Mouse (Mus musculus): ENCODE measurements around the gene Rnf151.

Rnf151 gene

GRCm38 (mm10) chr17:24717943-24718342 is at the start of gene Rnf151, which contains the start of gene Rps2:
Rnf151 (minus strand) TSS chr17:24718063.
Rps2 (plus strand) TSS chr17:24718116.
- DNase-seq (ENCODE audit: low spot score in 2 of 2) = peak in 1 of 2 experiments; percentile 55

GRCm38 (mm10) chr17:24766266-24766875 is 48.5 kb upstream of the Rnf151 start:
- DNase-seq (ENCODE audit: low spot score in 2 of 2) = no peak

GRCm38 (mm10) chr17:24765016-24765905 is 47.4 kb upstream of the Rnf151 start:
- DNase-seq (ENCODE audit: low spot score in 2 of 2) = no peak

DNA sequence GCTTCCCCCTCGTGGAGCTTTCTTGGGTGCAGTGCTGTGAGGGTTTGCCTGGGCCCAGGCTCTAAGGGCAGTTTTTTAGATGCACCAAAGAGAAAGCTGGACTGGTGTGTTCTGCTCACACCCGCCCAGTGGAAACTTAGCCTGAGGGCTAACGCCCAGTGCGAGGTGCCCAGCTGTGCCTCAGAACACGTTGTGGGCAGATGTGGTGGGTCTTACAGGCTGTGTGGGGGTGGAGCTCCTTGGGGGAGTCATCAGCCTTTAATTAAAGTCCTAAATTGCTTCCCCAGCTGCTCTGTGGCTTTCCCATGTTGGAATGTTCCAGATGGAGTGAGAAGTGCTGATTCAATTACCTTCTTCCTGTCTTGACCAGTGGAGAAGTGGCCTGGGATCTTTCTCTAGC is 43.3 kb upstream of the Rnf151 start:
- no peak for DNase-seq (ENCODE audit: low spot score in 2 of 2)

DNA sequence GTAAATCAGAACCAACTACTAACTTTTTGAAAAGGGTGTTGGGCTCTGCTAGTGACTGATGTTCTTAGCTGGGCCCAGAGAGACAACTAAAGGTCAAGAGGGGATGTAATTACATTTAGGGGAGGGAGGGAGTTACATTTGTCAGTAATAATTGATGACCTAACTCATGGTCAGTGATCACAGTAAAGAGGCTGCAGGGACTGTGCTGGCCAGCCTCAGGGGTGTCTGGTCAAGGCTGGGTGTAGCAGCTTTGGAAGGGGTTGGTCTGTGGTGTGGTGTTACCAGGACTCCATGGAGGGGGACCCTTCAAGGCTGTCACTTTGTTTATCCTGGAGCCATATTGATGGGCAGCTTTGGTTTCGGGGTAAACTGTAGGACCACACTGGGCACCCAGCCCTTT is 39.5 kb upstream of the Rnf151 start:
- no peak for DNase-seq (ENCODE audit: low spot score in 2 of 2)

DNA sequence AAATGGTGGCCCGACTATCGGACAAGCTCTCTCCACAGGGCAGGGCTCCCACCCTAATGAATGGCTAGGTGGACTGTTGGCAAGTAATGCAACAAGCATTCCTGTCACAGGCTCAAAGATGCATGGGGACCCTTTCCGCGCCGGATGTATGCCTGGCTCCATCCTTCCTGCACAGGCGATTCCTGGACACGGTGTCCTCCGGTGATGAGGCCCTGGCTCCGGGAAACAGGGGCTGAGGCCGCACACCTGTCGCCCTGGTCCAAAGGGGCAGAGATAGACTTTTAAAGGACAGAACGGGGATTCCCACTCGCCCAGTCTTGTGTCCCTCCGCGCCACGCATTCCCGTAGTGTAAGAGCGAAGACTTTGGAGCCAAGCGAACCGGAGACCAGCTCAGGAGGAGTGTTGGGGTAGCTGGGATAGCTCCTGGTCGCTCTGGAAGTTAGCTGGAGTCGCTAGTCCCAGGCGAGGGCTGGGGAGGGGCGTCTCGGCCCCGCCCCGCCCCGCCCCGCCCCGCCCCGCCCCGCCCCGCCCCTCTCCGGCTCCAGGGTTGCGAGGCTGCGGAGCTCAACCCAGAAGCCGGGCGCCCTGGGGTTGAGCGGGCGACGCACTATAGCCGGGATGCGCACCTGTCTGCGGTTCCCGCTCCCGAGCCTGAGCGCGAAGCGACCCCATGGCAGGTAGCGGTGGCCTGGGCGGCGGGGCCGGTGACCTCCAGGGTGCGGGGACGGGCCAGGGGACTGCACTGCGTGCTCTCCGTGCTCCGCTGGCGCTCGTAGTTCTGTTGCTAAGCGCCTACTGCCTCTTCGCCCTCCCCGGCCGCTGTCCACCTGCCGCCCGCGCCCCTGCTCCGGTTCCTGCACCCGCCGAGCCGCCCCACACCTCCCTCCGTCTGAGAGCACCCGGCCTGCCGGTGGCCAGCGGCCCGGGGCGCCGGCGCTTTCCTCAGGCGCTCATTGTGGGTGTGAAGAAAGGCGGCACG is 34.8 kb upstream of the Rnf151 start, which contains the start of gene Hs3st6:
Gene Hs3st6, plus strand, starts transcription at position 574 of the 980 bp plus-strand sequence.
- no peak for DNase-seq (ENCODE audit: low spot score in 2 of 2)

DNA sequence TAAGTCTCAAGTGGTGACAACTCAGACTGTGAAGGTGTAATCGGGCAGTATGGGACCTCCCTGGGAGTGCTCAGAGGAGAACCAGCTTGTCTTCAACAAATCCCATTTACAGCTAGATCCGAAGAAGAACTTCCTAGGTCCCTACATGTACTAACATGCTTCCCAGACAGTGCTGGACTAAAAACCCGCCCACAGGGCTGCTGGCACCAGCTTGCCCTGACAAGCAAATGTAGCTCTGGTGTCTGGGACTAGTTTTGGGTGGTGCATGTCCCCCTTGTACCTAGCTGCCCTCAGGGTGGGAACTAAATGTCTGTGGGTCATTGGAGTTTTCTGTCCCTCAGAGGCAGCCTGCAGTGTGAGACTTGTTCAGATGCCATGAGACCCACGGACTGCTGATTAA is 33.7 kb upstream of the Rnf151 start:
- no peak for DNase-seq (ENCODE audit: low spot score in 2 of 2)

DNA sequence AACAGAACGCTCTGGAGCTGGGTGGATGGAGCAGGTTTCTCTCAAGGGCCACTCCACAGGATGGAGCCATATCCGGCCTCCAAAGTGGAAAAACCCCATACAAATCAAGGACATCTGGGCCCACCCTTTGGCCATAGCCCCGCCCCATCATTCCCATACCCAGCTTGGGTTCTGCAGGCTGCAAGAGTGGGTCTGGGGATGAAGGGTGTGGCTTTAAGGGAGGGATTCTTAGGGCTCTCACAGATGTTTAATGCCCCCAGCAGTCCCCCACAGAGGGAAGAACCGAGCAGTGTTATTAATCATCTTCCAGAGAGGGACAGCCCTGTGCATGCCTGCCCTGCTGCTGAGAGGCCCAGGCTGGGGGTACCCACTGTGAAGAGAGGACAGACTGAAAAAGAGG is 29.1 kb upstream of the Rnf151 start:
- peak in 1 of 2 experiments; percentile 60 for DNase-seq (ENCODE audit: low spot score in 2 of 2)

DNA sequence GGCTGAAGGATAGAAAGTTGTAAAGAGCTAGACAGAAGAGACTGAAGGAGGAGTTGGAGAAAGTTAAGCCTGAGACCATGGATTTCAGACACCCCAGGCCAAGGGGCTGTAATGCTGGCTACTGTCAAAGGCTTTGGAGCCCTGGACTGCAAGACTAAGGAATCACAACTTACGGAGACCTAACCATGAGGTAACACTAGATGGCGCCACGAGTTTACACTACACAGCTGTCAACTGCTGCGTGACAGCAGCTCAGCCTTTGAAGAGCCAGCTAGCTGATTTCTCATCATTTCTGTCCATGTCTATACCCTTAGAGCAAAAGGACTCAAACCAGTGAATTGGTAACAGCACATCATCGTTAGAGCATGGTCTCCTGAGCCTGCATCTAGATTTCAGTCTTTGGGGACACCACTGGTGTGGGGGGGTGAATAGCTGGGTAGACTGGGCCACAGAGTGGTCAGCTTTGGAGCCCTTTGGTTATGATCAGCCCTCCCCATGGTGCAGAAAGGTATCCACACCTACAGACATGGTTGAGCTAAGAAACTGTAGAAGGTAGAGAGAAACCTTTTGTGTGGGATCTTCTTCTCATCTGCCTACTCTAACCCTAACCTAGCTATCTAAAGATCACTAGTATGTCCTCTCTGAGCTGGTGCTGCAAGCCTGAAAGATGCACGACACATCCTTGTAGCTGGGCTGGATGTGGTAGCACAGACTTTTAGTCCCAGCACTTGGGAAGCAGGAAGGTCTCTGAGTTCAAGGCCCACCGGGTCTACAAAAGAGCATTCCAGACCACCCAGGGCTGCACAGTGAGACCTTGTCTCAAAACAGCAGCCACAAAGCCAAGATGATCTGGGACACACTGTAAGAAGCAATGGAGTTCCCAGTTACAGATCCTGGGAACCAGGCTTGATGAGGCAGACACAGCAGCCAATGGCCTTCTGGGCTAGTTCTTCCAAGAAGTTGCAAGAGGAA is 27.9 kb upstream of the Rnf151 start:
- peak; percentile 81 to 92 for DNase-seq (ENCODE audit: low spot score in 2 of 2)

GRCm38 (mm10) chr17:24744381-24744780 is 26.5 kb upstream of the Rnf151 start:
- DNase-seq (ENCODE audit: low spot score in 2 of 2) = no peak

DNA sequence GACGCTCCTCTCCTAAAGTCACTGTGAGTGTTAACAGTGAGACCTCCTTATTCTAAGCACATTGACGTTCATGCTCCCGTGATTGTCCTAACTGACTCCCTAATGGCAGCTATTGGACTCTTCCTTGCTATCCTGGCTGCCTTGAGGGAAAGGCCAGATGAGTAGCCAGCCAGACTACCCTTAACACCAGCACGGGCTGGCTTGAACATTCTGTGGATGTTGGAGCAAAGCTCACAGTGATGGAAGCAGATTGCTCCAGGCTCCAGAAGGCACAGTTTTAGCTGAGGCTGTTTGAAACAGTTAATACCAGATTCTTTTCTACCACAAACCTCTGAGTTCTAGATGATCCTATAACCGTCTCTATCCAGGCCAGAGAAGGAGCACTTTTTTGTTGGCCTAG is 26.0 kb upstream of the Rnf151 start:
- DNase-seq (ENCODE audit: low spot score in 2 of 2) = no peak

DNA sequence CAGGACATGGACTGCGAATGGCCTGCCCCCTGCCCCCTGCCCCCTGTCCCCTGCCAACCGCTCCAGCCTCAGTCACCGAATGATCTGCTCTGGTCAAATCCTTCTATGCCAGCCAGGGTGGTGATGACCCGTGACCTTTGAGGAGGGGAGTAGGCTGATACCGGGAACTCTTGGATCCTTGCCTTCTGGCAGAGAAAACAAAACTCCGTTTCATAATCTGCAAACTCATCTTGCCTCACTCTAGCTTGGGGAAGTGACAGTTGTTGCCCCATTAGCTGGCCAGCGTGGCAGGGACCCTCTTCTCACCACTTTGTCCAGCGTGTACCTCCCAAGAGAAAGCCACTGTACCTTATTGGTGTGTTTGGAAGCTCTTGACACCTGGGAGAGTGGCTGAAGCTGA is 24.4 kb upstream of the Rnf151 start:
- DNase-seq (ENCODE audit: low spot score in 2 of 2) = no peak

DNA sequence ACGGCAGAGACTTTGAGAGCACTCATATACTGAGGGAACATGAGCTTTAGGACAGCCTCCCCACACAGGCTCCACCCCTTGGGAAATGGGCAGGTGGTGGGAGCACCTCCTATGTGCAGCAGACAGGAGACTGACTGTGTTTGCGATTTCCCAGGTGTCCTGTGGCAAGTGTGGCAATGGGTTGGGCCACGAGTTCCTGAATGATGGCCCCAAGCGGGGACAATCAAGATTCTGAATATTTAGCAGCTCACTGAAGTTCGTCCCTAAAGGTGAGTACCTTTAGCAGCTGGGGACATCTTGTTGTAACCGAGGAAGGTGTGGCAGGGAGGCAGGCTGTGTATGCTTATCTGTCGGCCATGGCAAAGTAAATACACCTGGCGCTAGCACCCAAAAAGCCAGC is 22.1 kb upstream of the Rnf151 start:
- DNase-seq (ENCODE audit: low spot score in 2 of 2) = no peak

GRCm38 (mm10) chr17:24738238-24738637 is 20.4 kb upstream of the Rnf151 start:
- no peak for DNase-seq (ENCODE audit: low spot score in 2 of 2)

GRCm38 (mm10) chr17:24737135-24737810 is 19.4 kb upstream of the Rnf151 start:
- peak in 1 of 2 experiments; percentile 63 for DNase-seq (ENCODE audit: low spot score in 2 of 2)

- peak; percentile 96 to 97 for DNase-seq (ENCODE audit: low spot score in 2 of 2)
These were observed 18.6 kb upstream of the Rnf151 start, which contains the start of gene Msrb1 for GRCm38 (mm10) chr17:24736330-24737051. Msrb1 (plus strand) TSS chr17:24736642.

DNA sequence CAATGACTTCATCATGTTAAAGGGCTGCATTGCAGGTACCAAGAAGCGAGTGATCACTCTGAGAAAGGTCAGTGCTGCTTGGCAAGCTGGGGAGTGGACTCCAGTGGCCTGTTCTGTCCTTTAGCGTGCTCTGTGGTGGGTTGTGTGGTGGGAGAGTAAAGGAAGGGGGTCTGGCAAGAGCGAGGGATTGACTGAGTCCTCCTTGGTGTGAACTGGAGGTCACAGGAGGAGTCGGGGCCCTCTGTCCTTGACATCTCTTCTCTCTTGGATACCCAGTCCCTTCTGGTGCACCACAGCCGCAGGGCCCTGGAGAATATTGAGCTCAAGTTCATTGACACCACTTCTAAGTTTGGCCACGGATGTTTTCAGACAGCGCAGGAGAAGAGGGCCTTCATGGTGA is 17.6 kb upstream of the Rnf151 start:
- DNase-seq (ENCODE audit: low spot score in 2 of 2) = peak in 1 of 2 experiments; percentile 65

DNA sequence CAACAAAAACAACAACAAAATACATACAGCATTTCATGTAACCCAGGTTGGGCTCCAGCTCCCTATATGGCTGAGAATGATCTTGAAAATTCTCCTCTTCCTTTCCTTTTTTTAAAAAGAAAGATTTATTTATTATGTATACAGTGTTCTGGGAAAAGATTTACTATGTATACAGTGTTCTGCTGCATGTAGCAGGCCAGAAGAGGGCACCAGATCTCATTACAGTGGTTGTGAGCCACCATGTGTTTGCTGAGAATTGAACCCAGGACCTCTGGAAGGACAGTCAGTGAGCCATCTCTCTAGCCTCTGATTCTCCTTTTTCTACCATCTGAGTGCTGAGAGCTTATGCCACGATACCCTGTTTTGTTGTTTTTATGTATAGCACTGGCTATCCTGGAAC is 16.6 kb upstream of the Rnf151 start:
- DNase-seq (ENCODE audit: low spot score in 2 of 2) = no peak

GRCm38 (mm10) chr17:24733434-24734050 is 15.7 kb upstream of the Rnf151 start:
- peak in 1 of 2 experiments; percentile 64 for DNase-seq (ENCODE audit: low spot score in 2 of 2)

All from spleen, postnatal 4 days (tissue).